Mouse (Mus musculus): ENCODE data around the gene Klk1b27. TPM values are rescaled to one million over a fixed set of nuclear protein-coding genes. Genes with fewer than 3 reads are reported as not detected.
"Not testable (repeated sequence)": the region's sequence is repeated elsewhere in the genome, so short reads cannot be mapped to it uniquely, and the experiment has no call there.

Gene Klk1b27
- polyA plus RNA-seq (2012; rRNA removed), result 0.62 and 0.71 TPM in 2 replicates

- DNase-seq (ENCODE audit: low read depth, low spot score), result not testable (repeated sequence)
- WGBS, result 44% methylated on average over 3 of the region's 3 CpGs
Observed at GRCm38 (mm10) chr7:44051990-44052389, at the start of gene Klk1b27. Gene Klk1b27 (plus strand): TSS chr7:44052290.

- no peak for DNase-seq (ENCODE audit: low read depth, low spot score)
Observed at GRCm38 (mm10) chr7:44004847-44005246, 47.2 kb upstream of the Klk1b27 start.

- DNase-seq (ENCODE audit: low read depth, low spot score), result not testable (repeated sequence)
Observed at GRCm38 (mm10) chr7:44011868-44012267, 40.2 kb upstream of the Klk1b27 start, which contains the start of gene Klk1b26. Gene Klk1b26 (plus strand): TSS chr7:44012168.

- WGBS, result 78% methylated on average over 6 of the region's 6 CpGs
- not testable (repeated sequence) for DNase-seq (ENCODE audit: low read depth, low spot score)
Observed at GRCm38 (mm10) chr7:44014666-44015065, 37.4 kb upstream of the Klk1b27 start.

GRCm38 (mm10) chr7:44015071-44015470, 37.0 kb upstream of the Klk1b27 start:
- DNase-seq (ENCODE audit: low read depth, low spot score), result no peak
- 60% methylated on average over 5 of the region's 5 CpGs for WGBS

GRCm38 (mm10) chr7:44072117-44072516, 20.0 kb downstream of the Klk1b27 start:
- DNase-seq (ENCODE audit: low read depth, low spot score), result no peak
- WGBS, result 72% methylated on average over 2 of the region's 2 CpGs

GRCm38 (mm10) chr7:44077703-44078102, 25.6 kb downstream of the Klk1b27 start:
- 72% methylated on average over 1 of the region's 1 CpGs for WGBS

GRCm38 (mm10) chr7:44096111-44096510, 44.0 kb downstream of the Klk1b27 start:
- no peak for DNase-seq (ENCODE audit: low read depth, low spot score)
- WGBS, result 86% methylated on average over 1 of the region's 1 CpGs

More at GRCm38 (mm10) chr7:44077703-44078102, 25.6 kb downstream of the Klk1b27 start:
- DNase-seq (ENCODE audit: low read depth, low spot score), result no peak

- WGBS, result 32% methylated on average over 3 of the region's 3 CpGs
- DNase-seq (ENCODE audit: low read depth, low spot score), result not testable (repeated sequence)
Observed at GRCm38 (mm10) chr7:44102028-44102427, 49.9 kb downstream of the Klk1b27 start, which contains the start of gene Klk1b21. Gene Klk1b21 (plus strand): TSS chr7:44102328.

Other genes with a start within 250 kb of the Klk1b27 start
- not detected in 2 replicates for gene Klk7, start 241.0 kb upstream of the Klk1b27 start, polyA plus RNA-seq (2012; rRNA removed)
- gene Klk6, start 227.8 kb upstream of the Klk1b27 start, polyA plus RNA-seq (2012; rRNA removed), result not detected in 2 replicates
- not detected in 2 replicates for gene Klk5, start 210.3 kb upstream of the Klk1b27 start, polyA plus RNA-seq (2012; rRNA removed)
- gene Klk4, start 171.1 kb upstream of the Klk1b27 start, polyA plus RNA-seq (2012; rRNA removed), result not detected in 2 replicates
- gene Klk15, start 118.5 kb upstream of the Klk1b27 start, polyA plus RNA-seq (2012; rRNA removed), result not detected in 2 replicates
- not detected in 2 replicates for gene Klk1b8, start 101.6 kb upstream of the Klk1b27 start, polyA plus RNA-seq (2012; rRNA removed)
- gene Klk1b1, start 85.5 kb upstream of the Klk1b27 start, polyA plus RNA-seq (2012; rRNA removed), result not detected in 2 replicates
- not detected in 2 replicates for gene Klk1b9, start 76.2 kb upstream of the Klk1b27 start, polyA plus RNA-seq (2012; rRNA removed)
- not detected in 2 replicates for gene Klk1b11, start 56.4 kb upstream of the Klk1b27 start, polyA plus RNA-seq (2012; rRNA removed)
- gene Klk1b26, start 40.1 kb upstream of the Klk1b27 start, polyA plus RNA-seq (2012; rRNA removed), result not detected in 2 replicates
- gene Klk1b21, start 50.0 kb downstream of the Klk1b27 start, polyA plus RNA-seq (2012; rRNA removed), result not detected in 2 replicates
- gene Klk1b22, start 60.4 kb downstream of the Klk1b27 start, polyA plus RNA-seq (2012; rRNA removed), result 2.6 and 4.9 TPM in 2 replicates
- not detected in 2 replicates for gene Klk1b16, start 84.5 kb downstream of the Klk1b27 start, polyA plus RNA-seq (2012; rRNA removed)
- 0.10 TPM in 1 of 2 replicates, not detected in the other for gene Klk1b24, start 135.9 kb downstream of the Klk1b27 start, polyA plus RNA-seq (2012; rRNA removed)
- 0.12 and 0.18 TPM in 2 replicates for gene Klk1b3, start 145.9 kb downstream of the Klk1b27 start, polyA plus RNA-seq (2012; rRNA removed)
- gene Klk1b4, start 155.1 kb downstream of the Klk1b27 start, polyA plus RNA-seq (2012; rRNA removed), result not detected in 2 replicates
- gene Klk1b5, start 163.7 kb downstream of the Klk1b27 start, polyA plus RNA-seq (2012; rRNA removed), result 0.06 and 0.12 TPM in 2 replicates
- 389 and 435 TPM in 2 replicates for gene Klk1, start 173.1 kb downstream of the Klk1b27 start, polyA plus RNA-seq (2012; rRNA removed)
- gene Gm36864, start 183.9 kb downstream of the Klk1b27 start, polyA plus RNA-seq (2012; rRNA removed), result 0.06 TPM in 1 of 2 replicates, not detected in the other
- gene 1700028J19Rik, start 194.4 kb downstream of the Klk1b27 start, polyA plus RNA-seq (2012; rRNA removed), result 1.3 and 2.1 TPM in 2 replicates
- gene 2410002F23Rik, start 194.4 kb downstream of the Klk1b27 start, polyA plus RNA-seq (2012; rRNA removed), result 57.0 and 72.3 TPM in 2 replicates
- gene Acp4, start 205.1 kb downstream of the Klk1b27 start, polyA plus RNA-seq (2012; rRNA removed), result not detected in 2 replicates
- not detected in 2 replicates for gene Gm15517, start 209.2 kb downstream of the Klk1b27 start, polyA plus RNA-seq (2012; rRNA removed)

Data from large intestine, adult 2 months (tissue).